Mouse (Mus musculus) kidney, adult 8-10 months (tissue): Measurements from ENCODE around the gene Asb16.
A peak's percentile ranks its signal among the peaks of the same experiment; 100 is the strongest.

Experiments used
- DNase-seq, 2 experiments: peaks; one replicate each; pipeline ENCODE4 v3.0.0; 2022

Gene Asb16

GRCm38 (mm10) chr11:102288027-102288804 lies 19.7 kb downstream of the Asb16 start:
- no peak for DNase-seq

DNA sequence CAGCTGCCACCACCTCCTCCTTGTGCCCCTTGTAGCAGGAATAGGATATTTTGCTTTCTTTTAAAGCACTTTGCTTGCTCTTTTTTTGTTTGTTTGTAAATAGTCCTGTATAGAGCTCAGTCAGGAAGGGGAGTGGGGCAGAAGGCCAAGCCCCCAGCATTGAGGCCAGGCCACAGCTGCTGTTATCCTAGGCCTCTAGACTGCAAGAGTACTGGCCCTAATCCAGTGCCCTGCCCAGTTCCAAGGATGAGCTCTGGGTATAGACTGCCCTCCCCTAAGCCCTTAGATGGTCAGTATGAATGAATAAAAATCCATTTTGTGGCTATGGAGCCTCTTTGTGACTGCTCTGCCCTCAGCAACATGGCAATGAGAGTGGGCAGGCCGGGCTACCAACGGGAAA lies 20.4 kb downstream of the Asb16 start:
- DNase-seq, result no peak

GRCm38 (mm10) chr11:102289511-102290100 lies 21.1 kb downstream of the Asb16 start:
- no peak for DNase-seq

DNA sequence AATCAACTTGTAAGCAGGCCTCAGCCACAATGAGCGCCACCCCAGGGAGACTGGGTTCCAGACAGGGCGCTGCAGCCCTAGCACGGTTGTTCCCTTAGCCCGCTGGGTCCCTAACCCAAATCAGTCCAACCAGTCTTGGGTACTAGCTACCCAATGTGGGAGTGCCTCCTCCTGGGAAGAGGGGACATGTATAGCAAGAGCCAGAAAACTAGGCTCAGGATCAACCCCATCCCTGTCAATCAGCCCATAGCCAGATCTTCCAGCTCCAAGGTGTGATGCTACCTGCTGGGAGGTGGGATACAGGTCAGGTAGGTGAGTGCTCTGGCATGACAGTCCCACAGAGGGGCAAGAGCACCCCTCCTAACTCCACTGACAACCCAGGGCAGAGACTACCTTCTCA lies 21.6 kb downstream of the Asb16 start:
- no peak for DNase-seq

DNA sequence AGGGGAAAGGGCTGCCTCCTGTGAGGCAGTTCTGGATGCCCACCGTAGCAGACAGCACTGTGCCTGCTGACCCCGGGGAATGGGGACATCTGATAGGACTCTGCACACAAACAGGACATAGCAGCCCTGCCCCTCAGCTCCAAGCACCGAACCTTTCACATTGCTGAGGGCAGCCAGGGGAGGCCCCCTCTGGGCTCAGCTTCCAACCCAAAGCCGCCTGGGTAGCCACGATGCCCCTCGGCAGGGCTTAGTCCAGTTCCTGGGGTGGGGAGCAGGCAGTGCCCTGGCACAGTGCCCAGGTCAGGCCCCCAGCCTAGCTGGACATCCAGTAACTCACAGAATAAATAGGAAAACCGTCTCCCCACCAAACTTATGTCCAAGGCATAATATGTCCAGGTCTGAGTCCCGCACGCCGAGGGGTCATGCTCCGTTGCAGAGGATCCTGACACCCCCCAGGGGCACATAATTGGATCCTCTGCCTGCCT lies 22.6 kb downstream of the Asb16 start:
- no peak for DNase-seq

DNA sequence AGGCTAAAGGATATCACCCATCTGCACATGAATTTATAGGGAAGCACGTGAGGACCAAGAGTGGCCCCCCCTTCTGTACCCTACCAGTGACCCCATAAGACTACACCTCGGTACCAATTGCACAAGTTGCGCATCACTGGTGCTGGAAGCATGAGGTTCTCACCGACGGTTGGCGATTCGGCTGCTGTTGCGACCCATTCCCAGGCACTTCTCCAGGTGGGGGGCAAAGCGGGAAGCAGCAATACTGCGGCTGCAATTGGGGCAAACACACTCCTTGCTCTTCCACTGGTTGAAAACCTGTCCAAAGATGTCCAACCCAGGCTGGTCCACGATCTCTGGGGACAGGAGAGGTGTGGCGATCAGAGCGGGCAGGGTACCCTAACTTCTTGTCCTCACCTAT lies 25.4 kb downstream of the Asb16 start:
- no peak for DNase-seq

- DNase-seq, result no peak
Measured at GRCm38 (mm10) chr11:102294416-102294815, 25.9 kb downstream of the Asb16 start.

GRCm38 (mm10) chr11:102294887-102295597 lies 26.5 kb downstream of the Asb16 start:
- no peak for DNase-seq

- DNase-seq, result no peak
Measured at GRCm38 (mm10) chr11:102295598-102296471, 27.3 kb downstream of the Asb16 start.

- peak; percentile 98 to 99 for DNase-seq
Measured at GRCm38 (mm10) chr11:102296491-102297472, 28.2 kb downstream of the Asb16 start, which contains the start of gene Atxn7l3. Gene Atxn7l3 (minus strand): TSS chr11:102296631.

GRCm38 (mm10) chr11:102297577-102298556 lies 29.3 kb downstream of the Asb16 start:
- DNase-seq, result peak in 1 of 2 experiments; percentile 42

DNA sequence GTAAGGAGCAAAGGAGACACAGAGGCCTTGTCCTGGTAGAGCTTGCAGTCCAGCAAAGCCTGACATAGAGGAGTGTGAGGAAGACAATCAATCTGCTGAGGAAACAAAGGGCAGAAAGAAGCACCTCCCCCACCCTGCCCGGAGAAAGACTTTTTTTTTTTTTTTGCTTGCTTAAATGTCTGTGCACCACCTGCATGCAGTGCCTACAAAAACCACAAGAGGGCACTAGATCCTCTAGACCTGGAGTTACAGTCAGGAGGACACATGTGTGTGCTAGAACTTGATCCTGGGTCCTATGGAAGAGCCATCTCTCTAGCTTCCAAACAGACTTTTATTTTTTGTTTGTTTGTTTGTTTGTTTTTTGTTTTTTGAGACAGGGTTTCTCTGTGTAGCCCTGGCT lies 31.3 kb downstream of the Asb16 start:
- DNase-seq, result peak in 1 of 2 experiments; percentile 78

GRCm38 (mm10) chr11:102304141-102304540 lies 35.6 kb downstream of the Asb16 start:
- DNase-seq, result no peak

DNA sequence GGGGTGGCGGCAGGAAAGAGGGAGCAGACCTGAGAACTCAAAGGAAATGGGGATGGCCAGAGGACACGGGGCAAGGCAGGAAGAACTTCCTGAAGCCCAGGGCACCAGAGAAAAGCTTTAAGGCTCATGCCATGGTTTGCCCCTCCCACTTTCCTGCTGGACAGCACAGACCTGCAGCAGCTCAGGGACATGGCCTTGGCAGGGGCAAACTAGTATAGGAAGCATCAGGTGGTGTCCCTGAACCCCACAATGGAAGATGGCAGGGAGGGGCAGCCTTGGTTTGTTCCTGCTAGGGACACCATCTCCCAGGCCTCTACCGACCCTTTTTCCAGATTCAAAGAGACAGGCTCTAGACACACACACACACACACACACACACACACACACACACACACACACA lies 36.8 kb downstream of the Asb16 start:
- DNase-seq, result no peak

DNA sequence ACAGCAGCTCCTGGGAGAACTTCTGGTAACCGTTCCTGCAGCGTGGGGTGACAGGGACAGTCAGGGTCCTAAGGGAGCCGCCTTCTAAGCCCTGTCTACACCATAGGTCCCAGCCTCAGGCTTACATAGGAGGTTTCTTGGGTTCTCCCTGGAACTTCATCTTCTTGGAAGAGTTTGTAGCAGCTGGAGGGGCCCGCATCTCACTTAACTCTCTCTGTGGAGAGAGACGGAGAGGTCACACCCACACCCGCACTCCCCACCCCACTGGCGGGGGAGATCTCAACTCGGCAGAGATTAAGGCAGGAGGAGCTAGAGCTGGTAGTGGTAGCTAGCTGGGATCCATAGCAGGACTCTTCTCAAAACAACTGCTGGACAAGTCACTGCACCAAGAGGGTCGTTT lies 39.6 kb downstream of the Asb16 start:
- DNase-seq, result no peak

GRCm38 (mm10) chr11:102308979-102309378 lies 40.4 kb downstream of the Asb16 start:
- DNase-seq, result peak; percentile 96 to 97

DNA sequence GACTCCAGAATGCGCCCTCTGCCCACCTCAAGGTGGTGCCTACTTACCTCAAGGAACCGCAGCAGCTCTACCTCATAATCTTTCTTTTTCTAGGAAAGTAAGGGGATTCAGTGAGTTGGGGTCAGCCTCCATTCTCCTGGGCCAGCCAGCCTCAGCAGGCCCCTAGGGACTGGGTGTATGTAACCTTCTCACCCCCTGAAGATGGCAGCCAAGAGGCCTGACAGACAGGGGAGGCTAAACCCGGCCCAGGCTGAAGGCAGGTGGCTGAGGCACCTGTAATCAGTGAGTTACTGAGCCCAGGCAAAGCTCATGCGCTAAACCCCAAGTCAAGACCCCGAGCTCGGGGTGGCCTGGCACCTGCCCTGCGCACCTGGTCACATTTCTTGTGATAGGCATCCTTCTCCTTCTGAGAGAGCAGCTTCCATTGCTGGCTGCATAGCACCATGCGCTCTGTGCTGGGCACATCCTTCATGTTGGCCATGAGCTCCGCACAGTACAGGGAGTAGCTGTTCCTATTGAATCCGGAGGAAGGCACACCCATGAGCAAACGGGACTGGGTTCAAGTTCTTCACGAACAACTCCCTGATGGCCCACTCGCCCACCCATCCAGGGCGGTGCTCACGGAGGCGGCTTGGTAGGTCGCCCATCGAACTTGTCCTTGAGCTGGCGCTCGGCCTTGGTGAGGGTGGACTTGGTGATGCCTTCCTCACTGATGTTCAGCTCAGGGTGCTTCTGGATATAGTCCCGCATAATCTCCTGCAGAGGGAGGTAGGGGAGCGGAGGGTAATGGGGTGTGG lies 41.5 kb downstream of the Asb16 start:
- no peak for DNase-seq

DNA sequence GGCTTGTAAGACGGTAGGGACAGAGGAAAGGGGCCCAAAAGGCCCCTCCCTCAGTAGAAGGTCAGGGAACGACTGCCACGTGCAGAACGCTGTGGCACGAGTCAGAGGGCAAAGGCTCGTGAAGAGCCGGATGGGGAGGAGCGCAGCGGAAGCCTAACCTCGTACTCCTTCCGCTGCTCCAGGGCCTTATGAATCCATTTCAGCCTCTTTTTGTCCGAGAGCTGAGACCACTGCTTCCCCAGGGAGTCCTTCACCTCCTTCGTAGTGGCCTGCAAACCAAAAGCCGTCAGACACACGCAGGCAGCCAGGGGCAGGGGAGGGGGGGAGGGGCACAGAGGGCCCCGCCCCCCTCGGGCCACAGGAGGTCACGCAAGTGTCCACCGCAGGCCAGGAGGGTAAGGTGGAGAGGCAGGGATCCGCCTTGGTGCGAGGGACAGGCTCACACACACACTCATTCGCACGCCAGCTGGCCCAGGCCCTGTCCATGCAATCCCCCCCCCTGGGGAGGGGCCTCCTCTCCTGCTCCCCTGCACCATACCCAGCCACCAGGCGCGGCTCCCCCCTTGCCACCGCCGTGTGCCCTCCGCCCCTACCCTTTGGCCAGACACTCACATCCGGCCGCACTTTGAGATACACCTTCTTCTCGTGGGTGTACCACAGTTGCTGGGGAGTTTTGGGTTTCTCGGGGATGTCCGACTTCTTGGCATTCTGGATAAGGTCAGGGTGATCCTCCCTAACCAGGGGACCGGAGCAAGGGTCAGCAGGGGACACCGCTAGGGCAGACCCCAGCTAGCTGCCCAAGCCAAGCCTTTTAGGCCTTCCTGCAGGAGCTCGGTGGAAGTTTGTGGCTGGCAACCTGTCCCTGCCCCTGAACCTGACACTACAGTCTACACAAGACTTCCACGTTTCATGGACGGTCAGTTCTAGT lies 42.5 kb downstream of the Asb16 start:
- no peak for DNase-seq
